Mouse (Mus musculus): ENCODE data around the gene Amn1.
"Not testable (repeated sequence)": the region's sequence is repeated elsewhere in the genome, so short reads cannot be mapped to it uniquely, and the experiment has no call there.

Amn1 gene

DNA sequence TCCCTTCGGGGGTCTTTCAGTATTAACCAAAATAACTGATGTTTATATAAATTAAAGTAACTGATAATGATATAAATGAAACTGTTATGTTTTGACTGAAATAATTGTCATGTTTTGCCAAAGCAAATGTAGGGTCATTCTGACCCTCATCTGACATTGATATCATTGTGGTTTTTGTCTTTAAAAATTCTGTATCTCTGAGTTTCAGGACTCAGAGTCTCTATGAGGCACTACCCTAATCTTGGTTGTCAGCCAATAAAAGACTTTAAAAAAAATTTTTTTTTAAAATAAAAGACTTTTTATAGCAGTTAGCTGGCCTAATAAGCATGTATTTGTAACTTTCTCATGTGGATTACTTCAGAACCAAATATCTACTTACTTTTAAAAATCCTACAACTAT, 20.8 kb downstream of the Amn1 start:
- in situ Hi-C loops (cut with MboI; ENCODE audit: low pct_unique_long_range_greater_than_20kb in 1 of 2, low sequenced_read_pairs in 2 of 2, unreplicated experiment in 1 of 2): no loop called here

DNA sequence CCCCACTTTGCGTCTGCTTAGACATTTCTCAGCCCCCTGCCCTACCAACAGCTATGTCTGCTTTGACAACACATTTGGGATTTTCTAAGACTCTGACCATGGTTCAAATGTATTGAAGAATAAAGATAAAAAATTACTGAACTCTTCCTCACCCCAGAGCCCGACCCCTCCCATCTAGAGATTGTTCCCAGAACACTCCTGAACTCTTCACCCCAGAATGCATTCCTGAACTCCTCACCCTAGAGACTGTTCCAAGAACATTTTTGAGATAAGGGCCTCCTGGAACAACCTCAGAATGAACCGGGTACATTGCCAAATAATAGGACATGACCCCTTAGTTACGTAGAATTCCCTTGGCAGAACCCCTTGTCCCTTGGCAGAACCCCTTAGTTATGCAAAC, 21.5 kb downstream of the Amn1 start:
- in situ Hi-C loops (cut with MboI; ENCODE audit: low pct_unique_long_range_greater_than_20kb in 1 of 2, low sequenced_read_pairs in 2 of 2, unreplicated experiment in 1 of 2): not testable (repeated sequence)

DNA sequence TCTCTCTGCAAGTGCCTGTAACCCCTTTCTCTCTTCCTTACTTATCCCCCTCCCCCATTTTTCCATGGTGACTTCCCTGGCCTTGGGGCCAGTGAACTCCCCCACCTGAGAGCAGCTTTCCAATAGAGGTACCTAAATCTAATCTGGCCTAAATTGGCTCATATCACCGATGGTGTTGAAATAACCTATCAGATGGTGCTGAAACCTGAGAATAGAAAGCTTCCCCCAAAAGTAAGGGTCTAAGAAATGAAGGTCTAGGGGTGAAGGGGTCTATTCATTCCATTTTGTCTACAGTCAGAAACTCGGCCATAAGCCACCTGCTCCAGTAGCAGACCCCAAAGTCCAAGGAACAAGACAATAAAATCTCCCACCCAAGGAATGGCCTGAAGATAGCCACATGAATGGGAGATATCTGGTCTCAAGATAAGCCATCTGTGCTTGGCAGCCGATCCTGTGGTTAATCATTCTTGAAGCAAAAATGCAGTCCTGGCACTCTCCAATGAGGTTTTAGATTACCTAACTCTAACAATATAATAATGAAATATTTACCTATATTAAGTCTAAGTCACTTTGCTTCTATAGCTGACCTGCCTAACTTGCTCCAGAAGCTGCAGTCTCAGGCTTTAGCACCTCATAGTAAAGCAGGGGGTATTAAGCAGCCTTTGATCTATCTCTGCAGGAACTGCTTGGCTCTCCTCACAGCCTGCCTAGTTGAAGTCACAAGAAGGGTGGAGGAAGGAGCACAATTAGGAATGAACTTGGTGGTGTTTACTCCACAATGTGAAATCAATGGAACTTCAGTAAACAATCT, 33.3 kb downstream of the Amn1 start:
- in situ Hi-C loops (cut with MboI; ENCODE audit: low pct_unique_long_range_greater_than_20kb in 1 of 2, low sequenced_read_pairs in 2 of 2, unreplicated experiment in 1 of 2): no loop called here

GRCm38 (mm10) chr6:149154116-149155030, 34.1 kb downstream of the Amn1 start:
- in situ Hi-C loops (cut with MboI; ENCODE audit: low pct_unique_long_range_greater_than_20kb in 1 of 2, low sequenced_read_pairs in 2 of 2, unreplicated experiment in 1 of 2): no loop called here

DNA sequence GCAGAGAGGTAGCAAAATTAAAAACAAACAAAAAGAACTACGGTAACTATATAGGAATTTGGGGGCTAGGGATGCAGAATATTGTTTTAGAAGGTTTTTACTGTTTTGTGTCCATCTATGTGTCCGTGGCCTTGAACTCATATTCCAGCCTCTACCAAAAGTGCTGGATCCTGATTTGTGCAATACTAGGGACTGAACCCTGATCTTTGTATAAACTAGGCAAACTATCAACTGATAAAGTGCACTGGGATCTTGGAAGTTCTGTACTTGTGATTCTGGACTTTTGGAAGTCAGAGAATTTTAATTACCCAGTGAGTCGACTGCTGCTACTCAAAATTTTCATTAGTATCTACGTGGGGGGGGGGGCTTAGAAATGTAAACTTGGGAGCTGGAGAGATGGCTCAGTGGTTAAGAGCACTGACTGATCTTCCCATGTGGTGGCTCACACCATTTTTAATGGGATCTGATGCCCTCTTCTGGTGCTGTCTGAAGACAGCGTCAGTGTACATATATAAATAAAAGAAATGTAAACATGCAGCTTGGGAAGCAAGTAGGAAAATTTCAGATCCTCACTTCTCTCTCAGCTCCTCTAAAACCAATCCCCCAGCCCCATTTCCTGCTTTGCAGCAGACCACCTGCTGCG, 34.9 kb downstream of the Amn1 start:
- in situ Hi-C loops (cut with MboI; ENCODE audit: low pct_unique_long_range_greater_than_20kb in 1 of 2, low sequenced_read_pairs in 2 of 2, unreplicated experiment in 1 of 2): no loop called here

- in situ Hi-C loops (cut with MboI; ENCODE audit: low pct_unique_long_range_greater_than_20kb in 1 of 2, low sequenced_read_pairs in 2 of 2, unreplicated experiment in 1 of 2): no loop called here
Measured at GRCm38 (mm10) chr6:149152119-149152518, 36.4 kb downstream of the Amn1 start.

DNA sequence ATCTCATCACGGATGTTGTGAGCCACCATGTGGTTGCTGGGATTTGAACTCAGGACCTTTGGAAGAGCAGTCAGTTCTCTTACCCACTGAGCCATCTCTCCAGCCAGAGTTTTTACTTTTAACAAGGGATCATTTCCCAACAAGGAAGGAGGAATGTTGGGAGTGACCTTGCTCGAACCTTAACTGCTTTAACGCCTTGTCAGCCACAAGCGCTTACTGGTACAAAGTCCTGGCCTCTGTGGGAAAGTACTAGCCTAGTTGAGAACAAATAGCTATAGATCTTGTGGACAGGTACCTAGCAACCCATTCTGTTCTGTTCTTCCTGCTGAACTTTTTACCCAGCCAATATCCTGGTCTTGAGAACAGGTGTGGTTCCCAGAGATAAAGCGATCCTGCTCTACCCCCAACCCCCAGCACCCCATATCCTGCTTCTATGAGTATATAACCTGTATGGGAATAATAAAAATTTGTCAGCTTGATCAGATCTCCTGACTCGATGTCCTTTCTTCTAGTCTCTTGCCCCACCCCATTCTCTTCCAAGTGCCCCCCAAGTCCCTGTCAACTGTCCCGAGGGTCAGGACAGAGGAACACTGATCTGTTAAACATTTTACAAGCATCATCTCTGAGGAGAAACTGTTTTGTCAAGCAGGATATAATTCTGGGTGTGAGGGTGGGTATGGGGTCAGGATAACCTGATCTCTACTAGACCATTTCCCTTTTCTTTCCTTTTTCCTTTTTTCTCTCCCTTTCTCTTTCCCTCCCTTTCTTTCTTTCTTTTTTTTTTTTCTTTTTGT, 39.9 kb downstream of the Amn1 start:
- in situ Hi-C loops (cut with MboI; ENCODE audit: low pct_unique_long_range_greater_than_20kb in 1 of 2, low sequenced_read_pairs in 2 of 2, unreplicated experiment in 1 of 2): no loop called here

DNA sequence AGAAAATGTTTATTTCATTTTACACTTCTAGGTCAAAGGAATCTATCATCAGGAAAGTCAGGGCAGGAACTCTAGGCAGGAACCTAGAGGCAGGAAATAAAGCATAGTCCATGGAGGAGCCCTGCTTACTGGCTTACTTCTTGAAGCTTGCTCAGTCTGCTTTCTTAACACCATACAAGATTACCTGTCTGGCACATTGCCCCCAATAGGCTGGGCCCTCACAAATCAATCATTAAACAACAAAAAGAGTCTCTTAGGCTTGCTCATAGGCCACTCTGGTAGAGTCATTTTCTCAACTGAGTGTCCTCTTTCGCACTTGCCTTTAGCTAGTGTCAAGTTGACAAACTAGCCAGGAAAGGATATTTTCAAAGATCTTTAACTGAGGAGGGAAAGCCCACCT, 43.4 kb downstream of the Amn1 start:
- in situ Hi-C loops (cut with MboI; ENCODE audit: low pct_unique_long_range_greater_than_20kb in 1 of 2, low sequenced_read_pairs in 2 of 2, unreplicated experiment in 1 of 2): no loop called here

- in situ Hi-C loops (cut with MboI; ENCODE audit: low pct_unique_long_range_greater_than_20kb in 1 of 2, low sequenced_read_pairs in 2 of 2, unreplicated experiment in 1 of 2): loop anchor here (5.0 kb wide), 2 partner anchors 231 to 236 kb away; no protein-coding TSS in a partner anchor
Measured at GRCm38 (mm10) chr6:149141393-149142173, 46.9 kb downstream of the Amn1 start.

- in situ Hi-C loops (cut with MboI; ENCODE audit: low pct_unique_long_range_greater_than_20kb in 1 of 2, low sequenced_read_pairs in 2 of 2, unreplicated experiment in 1 of 2): no loop called here
Measured at GRCm38 (mm10) chr6:149139471-149139870, 49.0 kb downstream of the Amn1 start, which contains the start of gene Etfbkmt. TSS of gene Etfbkmt (plus strand) at chr6:149139849.

- in situ Hi-C loops (cut with MboI; ENCODE audit: low pct_unique_long_range_greater_than_20kb in 1 of 2, low sequenced_read_pairs in 2 of 2, unreplicated experiment in 1 of 2): no loop called here
Measured at GRCm38 (mm10) chr6:149139011-149139410, 49.5 kb downstream of the Amn1 start.

DNA sequence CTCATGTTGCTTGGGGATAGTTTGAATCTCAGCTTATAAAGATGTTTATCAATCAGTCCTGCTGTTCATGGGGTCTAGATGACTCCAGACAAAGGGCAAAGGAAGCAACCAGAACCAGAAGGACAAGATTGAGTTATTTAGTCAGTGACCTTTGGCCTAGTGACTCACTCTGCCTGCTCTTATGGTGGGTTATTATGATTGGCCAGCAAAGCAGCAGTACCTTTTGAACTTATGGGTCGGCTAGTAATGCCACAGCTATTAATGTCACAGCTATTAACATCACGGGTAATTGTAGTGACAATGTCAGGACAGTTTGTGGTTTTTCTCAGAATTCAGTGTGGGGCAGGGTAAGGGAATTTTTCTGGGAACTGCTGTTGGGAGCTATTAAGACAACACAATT, 50.6 kb downstream of the Amn1 start:
- in situ Hi-C loops (cut with MboI; ENCODE audit: low pct_unique_long_range_greater_than_20kb in 1 of 2, low sequenced_read_pairs in 2 of 2, unreplicated experiment in 1 of 2): no loop called here

GRCm38 (mm10) chr6:149135631-149136030, 52.9 kb downstream of the Amn1 start:
- in situ Hi-C loops (cut with MboI; ENCODE audit: low pct_unique_long_range_greater_than_20kb in 1 of 2, low sequenced_read_pairs in 2 of 2, unreplicated experiment in 1 of 2): no loop called here

DNA sequence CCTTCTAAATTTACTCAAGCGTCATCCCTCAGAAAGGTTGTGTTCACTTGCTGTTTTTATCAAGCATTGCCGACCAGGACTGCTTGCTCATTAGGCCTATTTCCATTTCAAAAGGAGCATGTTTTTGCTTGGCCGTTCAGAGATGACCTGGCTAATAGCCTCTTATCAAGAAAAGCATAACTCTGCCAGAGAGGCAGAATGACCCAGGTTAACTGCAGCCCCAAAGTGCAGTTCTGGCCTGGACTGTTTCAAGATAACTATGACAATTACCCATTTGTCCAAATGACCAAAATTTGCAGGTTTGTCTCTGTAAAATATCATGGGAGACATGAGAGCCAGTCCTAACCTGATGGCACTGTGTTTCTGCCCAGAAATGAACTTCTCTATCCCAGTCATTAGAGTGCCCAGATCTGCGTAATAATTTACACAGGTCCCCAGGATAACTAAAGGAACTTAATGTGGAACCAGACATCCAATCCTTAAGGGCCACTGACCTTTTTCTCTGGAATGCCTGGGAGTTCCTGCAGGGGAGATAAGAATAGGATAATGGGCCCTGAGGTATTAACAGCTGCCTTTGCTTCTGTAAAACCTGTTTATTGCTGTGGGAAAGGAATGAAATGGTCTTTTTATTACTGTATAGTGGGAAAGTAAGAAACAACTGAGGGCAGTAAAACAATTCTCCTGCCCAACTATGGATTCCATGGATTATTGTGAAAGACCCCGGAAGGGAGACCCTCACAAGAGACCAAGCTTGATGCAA, 53.9 kb downstream of the Amn1 start:
- in situ Hi-C loops (cut with MboI; ENCODE audit: low pct_unique_long_range_greater_than_20kb in 1 of 2, low sequenced_read_pairs in 2 of 2, unreplicated experiment in 1 of 2): no loop called here

DNA sequence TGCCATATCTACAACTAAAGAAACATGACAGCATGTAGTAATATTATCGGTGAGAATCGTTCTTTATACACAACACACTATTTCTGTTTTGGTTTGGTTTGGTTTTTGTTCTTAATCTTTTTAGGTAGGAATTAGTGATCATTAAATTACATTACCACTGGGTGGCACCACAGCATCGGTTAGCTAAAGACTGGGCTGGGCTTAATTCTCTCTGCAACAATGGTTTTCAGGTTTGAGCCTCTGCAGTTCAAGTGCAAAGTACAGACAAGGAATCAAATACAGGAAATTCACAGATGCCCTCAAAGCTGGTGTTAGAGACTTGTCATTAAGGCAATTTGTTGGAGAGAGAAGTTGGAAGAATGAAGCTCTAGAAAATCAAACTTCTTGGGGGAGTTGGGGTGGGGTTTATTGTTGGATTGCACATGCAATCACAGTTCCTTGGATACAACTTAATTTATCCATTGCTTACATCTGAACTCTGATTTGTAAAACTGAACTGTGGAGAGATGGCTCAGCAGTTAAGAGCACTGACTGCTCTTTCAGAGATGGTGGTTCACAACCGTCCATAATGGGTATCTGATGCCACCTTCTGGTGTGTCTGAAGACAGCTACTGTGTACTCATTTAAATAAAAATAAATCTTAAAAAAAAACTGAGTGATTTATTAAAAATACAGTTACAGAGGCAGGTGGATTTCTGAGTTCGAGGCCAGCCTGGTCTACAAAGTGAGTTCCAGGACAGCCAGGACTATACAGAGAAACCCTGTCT, 56.0 kb downstream of the Amn1 start:
- in situ Hi-C loops (cut with MboI; ENCODE audit: low pct_unique_long_range_greater_than_20kb in 1 of 2, low sequenced_read_pairs in 2 of 2, unreplicated experiment in 1 of 2): no loop called here

DNA sequence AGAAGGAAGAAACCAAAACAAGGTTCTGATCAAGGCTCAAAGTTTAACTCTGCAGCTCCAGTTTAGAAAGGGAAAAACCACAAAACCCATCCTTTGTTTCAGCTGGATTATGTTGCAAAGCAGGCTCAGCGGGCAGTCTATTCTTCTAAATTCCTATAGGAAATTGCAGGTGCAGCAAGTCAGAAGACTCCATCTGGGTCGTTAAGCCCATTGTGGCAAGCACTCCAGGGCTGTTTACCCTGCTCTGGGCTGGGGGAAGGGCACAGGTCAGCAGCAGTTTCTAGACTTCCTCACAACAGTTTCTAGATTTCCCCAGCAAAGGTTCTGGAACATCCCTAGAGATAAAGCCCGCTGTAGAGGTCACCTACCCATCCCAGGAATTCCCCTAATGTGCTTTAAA, 57.4 kb downstream of the Amn1 start:
- in situ Hi-C loops (cut with MboI; ENCODE audit: low pct_unique_long_range_greater_than_20kb in 1 of 2, low sequenced_read_pairs in 2 of 2, unreplicated experiment in 1 of 2): no loop called here
